Comparison of ENCODE assay signal across 12 mouse cellular contexts in genomic region chr1:97931220-97931619, GRCm38 (mm10).
"Had no signal": no experiment of that assay in that cellular context is flagged by ENCODE, and none has a peak within 500 bp of the region (broad histone marks: within the 10 kb centered on the region; RNA-seq: fewer than 3 reads in every experiment).

No protein-coding gene starts in this region.

- H3K4me2 ChIP-seq: limb, embryonic 15.5 days; liver, embryonic 12.5 days; lung, embryonic 14.5 days; midbrain, embryonic 12.5 days had no signal

- H3K4me1 ChIP-seq: limb, embryonic 15.5 days; liver, embryonic 12.5 days had no signal

- H3K4me3 ChIP-seq: layer of hippocampus, adult 2 months; limb, embryonic 15.5 days; liver, embryonic 12.5 days; midbrain, embryonic 12.5 days; myocyte had no signal

- DNase-seq: kidney, postnatal 10 days; kidney, postnatal 4 days; left cerebral cortex, postnatal 4 days; lung, embryonic 14.5 days; lung, postnatal 10 days; lung, postnatal 4 days had no signal

- H3K27ac ChIP-seq: layer of hippocampus, adult 2 months; limb, embryonic 15.5 days; liver, embryonic 12.5 days; midbrain, embryonic 12.5 days; stomach, postnatal 0 days had no signal

- H3K27me3 ChIP-seq: limb, embryonic 15.5 days; liver, embryonic 12.5 days; midbrain, embryonic 12.5 days had no signal

- H3K36me3 ChIP-seq: limb, embryonic 15.5 days; liver, embryonic 12.5 days; midbrain, embryonic 12.5 days had no signal

- H3K9ac ChIP-seq: limb, embryonic 15.5 days; liver, embryonic 12.5 days; lung, embryonic 14.5 days; midbrain, embryonic 12.5 days had no signal

- H3K9me3 ChIP-seq: limb, embryonic 15.5 days; liver, embryonic 12.5 days; midbrain, embryonic 12.5 days had no signal

- ATAC-seq: liver, embryonic 12.5 days had no signal
